ENCODE assay signal across 18 mouse cellular contexts in the genomic region with DNA sequence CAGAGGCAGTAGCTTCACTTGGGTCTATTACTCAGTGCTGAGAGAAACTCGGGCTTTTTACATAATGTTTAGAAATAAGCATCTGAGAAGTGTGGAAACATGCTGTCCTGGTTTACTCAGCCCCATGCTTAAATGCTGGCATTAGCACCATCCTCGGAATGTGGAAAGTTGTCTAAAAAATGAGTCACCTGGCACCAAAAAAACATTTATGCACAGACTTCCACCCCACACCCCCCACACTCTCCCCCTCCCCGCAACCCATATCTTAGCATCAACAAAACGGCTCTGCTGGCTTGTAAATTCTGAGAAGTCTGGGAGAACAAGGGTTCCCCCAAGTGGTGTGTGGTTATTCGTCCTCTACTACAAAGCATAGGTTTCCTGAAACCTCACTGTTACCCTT. TPM values are rescaled to one million over a fixed set of nuclear protein-coding genes. Genes with fewer than 3 reads are reported as not detected.
DNase-seq lines count a peak whose midpoint lies in the region; ATAC-seq and TF ChIP-seq lines count a peak whose summit lies in the region.
"Had no signal": no experiment of that assay in that cellular context is flagged by ENCODE, and none has a peak within 500 bp of the region (broad histone marks: within the 10 kb centered on the region; RNA-seq: fewer than 3 reads in every experiment).

No protein-coding gene starts in this region.

- in situ Hi-C loops in CH12.LX (cut with MboI; ENCODE audit: low pct_ligation_motif_present, low pct_unique_long_range_greater_than_20kb, low sequenced_read_pairs) = no loop called here

- 63% methylated on average over 5 of the region's 5 CpGs for WGBS in hindbrain, embryonic 12.5 days

- peak; percentile 17 for TF ChIP-seq RAD21 in CH12.LX (IDR thresholded peaks at IDR 0.05; ENCODE audit: low read depth, low read length)

- H3K4me1 ChIP-seq in CH12.LX (ENCODE audit: control insufficient read depth in 1 of 2, insufficient read depth in 2 of 2) = peaks cover 2 to 25% of the 10 kb centered on the region in 2 experiments; a peak in 3 of 4 replicates
- H3K4me1 ChIP-seq in hindbrain, embryonic 12.5 days = no peaks in the 10 kb centered on the region
- H3K4me1 ChIP-seq: forebrain, embryonic 13.5 days; limb, embryonic 15.5 days; midbrain, embryonic 10.5 days had no signal

- no peak for TF ChIP-seq POLR2A in CH12.LX (IDR thresholded peaks at IDR 0.05; ENCODE audit: low read depth, low read length)

- no peak overlapping the region for H3K4me3 ChIP-seq in CH12.LX (replicated peaks in 1 of 3; ENCODE audit: low read depth in 2 of 3, low read length in 2 of 3, poor library complexity in 1 of 3)
- no peak overlapping the region for H3K4me3 ChIP-seq in hindbrain, embryonic 12.5 days
- H3K4me3 ChIP-seq: forebrain, embryonic 13.5 days; limb, embryonic 15.5 days; midbrain, embryonic 10.5 days had no signal

- no peak overlapping the region for H3K9ac ChIP-seq in CH12.LX (ENCODE audit: insufficient read depth, low read depth)
- H3K9ac ChIP-seq in hindbrain, embryonic 12.5 days = no peak overlapping the region
- H3K9ac ChIP-seq: forebrain, embryonic 13.5 days; limb, embryonic 15.5 days had no signal

- no peak for ATAC-seq in granulocyte monocyte progenitor cell, adult 5-6 weeks (replicated peaks; ENCODE audit: poor library complexity, severe bottlenecking)
- no peak for ATAC-seq in hindbrain, embryonic 12.5 days (ENCODE audit: low FRiP score)
- ATAC-seq: forebrain, embryonic 13.5 days; hindbrain, embryonic 16.5 days; intestine, postnatal 0 days had no signal

- peak in 1 of 2 experiments; percentile 25; a peak in 1 of 4 replicates for TF ChIP-seq CTCF in CH12.LX (conservative IDR thresholded peaks at IDR 0.05 in 1 of 2, IDR thresholded peaks at IDR 0.05 in 1 of 2; ENCODE audit: low read depth in 2 of 2, low read length in 2 of 2)

- H3K27ac ChIP-seq in CH12.LX (ENCODE audit: insufficient read depth, low read depth) = no peak overlapping the region
- no peak overlapping the region for H3K27ac ChIP-seq in hindbrain, embryonic 12.5 days
- H3K27ac ChIP-seq: forebrain, embryonic 13.5 days; limb, embryonic 15.5 days; midbrain, embryonic 10.5 days had no signal

- no peak for TF ChIP-seq EP300 in CH12.LX (IDR thresholded peaks at IDR 0.05; ENCODE audit: low read length)

- no peaks in the 10 kb centered on the region for H3K36me3 ChIP-seq in CH12.LX (replicated peaks in 1 of 2; ENCODE audit: control insufficient read depth in 1 of 2, insufficient read depth in 1 of 2, low read length in 1 of 2)
- H3K36me3 ChIP-seq in hindbrain, embryonic 12.5 days = no peaks in the 10 kb centered on the region
- H3K36me3 ChIP-seq: limb, embryonic 15.5 days; midbrain, embryonic 10.5 days had no signal

- H3K4me2 ChIP-seq in CH12.LX (ENCODE audit: insufficient read depth, low read depth, poor library complexity, severe bottlenecking) = no peak overlapping the region
- H3K4me2 ChIP-seq in hindbrain, embryonic 12.5 days (replicated peaks) = no peak overlapping the region
- H3K4me2 ChIP-seq: forebrain, embryonic 13.5 days; limb, embryonic 15.5 days had no signal

- H3K27me3 ChIP-seq in CH12.LX (replicated peaks) = no peaks in the 10 kb centered on the region
- H3K27me3 ChIP-seq in hindbrain, embryonic 12.5 days = no peaks in the 10 kb centered on the region
- H3K27me3 ChIP-seq: forebrain, embryonic 13.5 days; limb, embryonic 15.5 days had no signal

- no peaks in the 10 kb centered on the region for H3K79me2 ChIP-seq in CH12.LX (replicated peaks; ENCODE audit: control insufficient read depth, extremely low read depth, insufficient read depth, poor library complexity, severe bottlenecking)

- dilution Hi-C loops in CH12.LX (cut with MboI; ENCODE audit: extremely low pct_ligation_motif_present, extremely low pct_unique_long_range_greater_than_20kb, low sequenced_read_pairs) = no loop called here

- H3K9me3 ChIP-seq in CH12.LX (replicated peaks; ENCODE audit: low read length) = no peaks in the 10 kb centered on the region
- no peaks in the 10 kb centered on the region for H3K9me3 ChIP-seq in hindbrain, embryonic 12.5 days (replicated peaks)
- H3K9me3 ChIP-seq: forebrain, embryonic 13.5 days; limb, embryonic 15.5 days; midbrain, embryonic 10.5 days had no signal

- peak; percentile 23 to 37 for DNase-seq in layer of hippocampus, adult 18-20 months (ENCODE audit: low spot score in 2 of 2)
- DNase-seq in layer of hippocampus, postnatal 25 days (ENCODE audit: extremely low spot score in 1 of 2, low spot score in 1 of 2) = no peak
- no peak for DNase-seq in CH12.LX (ENCODE audit: extremely low read depth)
- DNase-seq in frontal cortex, postnatal 36 days (ENCODE audit: low spot score in 2 of 2) = peak; percentile 29 to 50
- peak; percentile 35 to 51 for DNase-seq in right cerebral cortex, postnatal 10 days (ENCODE audit: low spot score in 2 of 2)
- DNase-seq in retina, embryonic 14.5 days (ENCODE audit: low spot score) = no peak
- DNase-seq: cerebellum, postnatal 14 days; gastrocnemius, postnatal 10 days; heart, postnatal 10 days; layer of hippocampus, postnatal 36 days; thymus, adult 2 months had no signal

TF ChIP-seq in CH12.LX, 34 proteins besides CTCF, POLR2A, EP300 and RAD21:
- TF ChIP-seq GABPA (IDR thresholded peaks at IDR 0.05; ENCODE audit: insufficient replicate concordance, low read depth, low read length) (no peak), KAT2A (IDR thresholded peaks at IDR 0.05; ENCODE audit: insufficient replicate concordance, low read length) (no peak), BHLHE40 (IDR thresholded peaks at IDR 0.05; ENCODE audit: low read depth, low read length) (no peak), E2F4 (IDR thresholded peaks at IDR 0.05; ENCODE audit: insufficient replicate concordance, low read depth, low read length) (no peak), ELF1 (IDR thresholded peaks at IDR 0.05; ENCODE audit: low read depth, low read length) (no peak), USF2 (conservative IDR thresholded peaks at IDR 0.05; ENCODE audit: low read depth, low read length) (no peak), RCOR1 (conservative IDR thresholded peaks at IDR 0.05; ENCODE audit: low read depth, low read length) (no peak), POLR2AphosphoS2 (IDR thresholded peaks at IDR 0.05; ENCODE audit: low read depth, low read length) (no peak)

RNA-seq across cellular contexts. Expression of a gene that starts 30.5 kb away (rescaled TPM):
- 100 to 1,000 TPM; 214 to 233 TPM for total RNA-seq in layer of hippocampus, adult 18-20 months (2021)
- total RNA-seq in layer of hippocampus, postnatal 25 days (2021) = 100 to 1,000 TPM; 186 to 217 TPM
- total RNA-seq in CH12.LX (2012; rRNA removed) = 47.8 and 63.3 TPM in 2 replicates
- 170 and 197 TPM in 2 replicates for total RNA-seq in CH12.LX (2014; rRNA removed)
- 125 and 141 TPM in 2 replicates for polyA plus RNA-seq in CH12.LX (2012; ENCODE audit: insufficient read length, low read depth)
- 96.8 and 113 TPM in 2 replicates for total RNA-seq in granulocyte monocyte progenitor cell, adult 5-6 weeks (2014; fragmentation: Nextera tagmentation)
- 59.2 and 91.6 TPM in 2 replicates for total RNA-seq in granulocyte monocyte progenitor cell, adult 5-6 weeks (2017)
- polyA plus RNA-seq in hindbrain, embryonic 12.5 days (2016; fragmentation: Nextera tagmentation; extraction: Ambion mirVana) = 76.1 and 86.7 TPM in 2 replicates

Comparison
In these comparisons a context has a peak if more than half of its experiments do, and no peak if none do; other contexts are left out.
1. DNase-seq: peak in layer of hippocampus, adult 18-20 months (2 of 2), frontal cortex, postnatal 36 days (2 of 2) and right cerebral cortex, postnatal 10 days (2 of 2); none in layer of hippocampus, postnatal 25 days (0 of 2), CH12.LX (single experiment) and retina, embryonic 14.5 days (single experiment).